Mouse (Mus musculus): ENCODE measurements around the gene Dhx16.

GRCm38 (mm10) chr17:35840561-35840960 lies 39.1 kb upstream of the Dhx16 start:
- TF ChIP-seq EP300 (IDR thresholded peaks at IDR 0.05; ENCODE audit: low read depth in 1 of 2, low read length in 2 of 2): no peak
- TF ChIP-seq GATA1 (IDR thresholded peaks at IDR 0.05; ENCODE audit: low read depth, low read length): no peak
- TF ChIP-seq CHD1 (IDR thresholded peaks at IDR 0.05; ENCODE audit: low read depth, low read length): no peak
- no peak for TF ChIP-seq ZKSCAN1 (IDR thresholded peaks at IDR 0.05; ENCODE audit: low read depth, low read length)
- TF ChIP-seq CTCF (IDR thresholded peaks at IDR 0.05 in 2 of 3, conservative IDR thresholded peaks at IDR 0.05 in 1 of 3; ENCODE audit: control insufficient read depth in 1 of 3, insufficient read depth in 1 of 3, low read depth in 2 of 3, low read length in 3 of 3, poor library complexity in 1 of 3, severe bottlenecking in 1 of 3): no peak
- no peak for TF ChIP-seq POLR2A (IDR thresholded peaks at IDR 0.05; ENCODE audit: control insufficient read depth in 1 of 2, insufficient read depth in 1 of 2, low read depth in 1 of 2, low read length in 2 of 2, poor library complexity in 1 of 2)
- no peak for TF ChIP-seq NRF1 (IDR thresholded peaks at IDR 0.05; ENCODE audit: insufficient read depth, low read depth, low read length, poor library complexity, severe bottlenecking)
- no peak for TF ChIP-seq ZNF384 (IDR thresholded peaks at IDR 0.05; ENCODE audit: low read depth, low read length)
- TF ChIP-seq JUND (IDR thresholded peaks at IDR 0.05; ENCODE audit: low read depth, low read length): no peak
- no peak for TF ChIP-seq ZMIZ1 (IDR thresholded peaks at IDR 0.05; ENCODE audit: low read depth, low read length)
- TF ChIP-seq MAZ (IDR thresholded peaks at IDR 0.05; ENCODE audit: low read depth, low read length): no peak
- no peak for TF ChIP-seq POLR2AphosphoS5 (IDR thresholded peaks at IDR 0.05; ENCODE audit: borderline replicate concordance, low read depth, low read length)
- TF ChIP-seq MYC (IDR thresholded peaks at IDR 0.05; ENCODE audit: low read depth, low read length): no peak
- TF ChIP-seq CHD2 (IDR thresholded peaks at IDR 0.05; ENCODE audit: low read length): no peak
